Mouse (Mus musculus): ENCODE measurements around the gene C8a. TPM values are rescaled to one million over a fixed set of nuclear protein-coding genes. Genes with fewer than 3 reads are reported as not detected.
A peak's percentile ranks its signal among the peaks of the same experiment; 100 is the strongest.

The C8a gene
- polyA plus RNA-seq (2012; rRNA removed) (6.5 and 12.4 TPM in 2 replicates), polyA plus RNA-seq (2014; fragmentation: Nextera tagmentation; extraction: Ambion mirVana) (10.2 and 10.3 TPM in 2 replicates)

DNA sequence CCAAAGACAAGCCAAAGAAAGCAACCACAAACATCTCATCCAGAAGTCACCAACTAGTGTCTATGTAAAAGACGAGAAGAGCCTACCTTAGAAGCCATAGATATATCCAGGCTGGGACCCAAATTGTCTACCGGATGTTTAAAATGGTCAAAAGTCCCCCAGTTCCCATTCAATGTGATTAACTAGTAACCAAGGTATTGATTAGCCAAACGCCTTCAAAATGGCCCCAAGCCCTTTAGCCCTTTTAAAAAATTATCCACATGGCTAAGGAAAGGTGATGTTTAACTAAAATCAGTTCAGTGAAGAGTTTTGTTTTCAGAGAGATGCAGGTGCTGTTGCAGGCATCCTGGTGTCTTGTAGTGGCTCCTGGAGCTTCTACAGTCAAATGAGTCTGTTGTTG, at the start of gene C8a:
TSS of gene C8a (minus strand) at position 76 of the 400 bp plus-strand sequence.
- 43% methylated on average over 3 of the region's 3 CpGs for WGBS (ENCODE audit: insufficient replicate concordance)
- Histone ChIP-seq H3K9me3 (ENCODE audit: control insufficient read depth, low read length) (no peaks in the 10 kb centered on the region), H3K4me3 (ENCODE audit: insufficient read depth in 1 of 2, low read depth in 2 of 2, low read length in 2 of 2) (peak within 1 kb of the TSS; percentile 42 to 58), H3K4me2 (ENCODE audit: low read depth) (peak within 1 kb of the TSS; percentile 42), H3K36me3 (replicated peaks; ENCODE audit: control insufficient read depth, insufficient read depth, low read depth) (no peaks in the 10 kb centered on the region), H3K27me3 (ENCODE audit: control insufficient read depth, insufficient read depth, low read length) (no peaks in the 10 kb centered on the region), H3K4me1 (replicated peaks; ENCODE audit: control insufficient read depth in 2 of 2, insufficient read depth in 2 of 2, low read length in 1 of 2) (peaks cover 0 to 5% of the 10 kb centered on the region in 2 experiments; a peak in 1 of 4 replicates), H3K9ac (replicated peaks) (no peak within 1 kb of the TSS), H3K27ac (no peak within 1 kb of the TSS)
- TF ChIP-seq EP300 (IDR thresholded peaks at IDR 0.05; ENCODE audit: low read depth) (no peak), CTCF (IDR thresholded peaks at IDR 0.05; ENCODE audit: low read depth) (no peak)
- DNase-seq (ENCODE audit: low read depth in 3 of 3, low spot score in 3 of 3) = peak in 1 of 3 experiments; percentile 3
- no peak for ATAC-seq (ENCODE audit: insufficient read depth)

- Histone ChIP-seq H3K9ac (replicated peaks) (no peak overlapping the region), H3K36me3 (replicated peaks; ENCODE audit: control insufficient read depth, insufficient read depth, low read depth) (no peaks in the 10 kb centered on the region), H3K4me3 (ENCODE audit: insufficient read depth in 1 of 2, low read depth in 2 of 2, low read length in 2 of 2) (no peak overlapping the region), H3K4me1 (replicated peaks; ENCODE audit: control insufficient read depth in 2 of 2, insufficient read depth in 2 of 2, low read length in 1 of 2) (no peaks in the 10 kb centered on the region), H3K27ac (no peak overlapping the region), H3K27me3 (ENCODE audit: control insufficient read depth, insufficient read depth, low read length) (no peaks in the 10 kb centered on the region), H3K9me3 (ENCODE audit: control insufficient read depth, low read length) (no peaks in the 10 kb centered on the region), H3K4me2 (ENCODE audit: low read depth) (no peak overlapping the region)
- no peak for DNase-seq (ENCODE audit: low read depth in 3 of 3, low spot score in 3 of 3)
- TF ChIP-seq EP300 (IDR thresholded peaks at IDR 0.05; ENCODE audit: low read depth) (no peak), CTCF (IDR thresholded peaks at IDR 0.05; ENCODE audit: low read depth) (no peak)
- ATAC-seq (ENCODE audit: insufficient read depth) = no peak
- WGBS (ENCODE audit: insufficient replicate concordance) = 56% methylated on average over 5 of the region's 5 CpGs
Observed at GRCm38 (mm10) chr4:104925383-104925782, 49.2 kb upstream of the C8a start.

- H3K4me2 ChIP-seq (ENCODE audit: low read depth) = no peak overlapping the region
- no peak overlapping the region for H3K27ac ChIP-seq
- H3K36me3 ChIP-seq (replicated peaks; ENCODE audit: control insufficient read depth, insufficient read depth, low read depth) = no peaks in the 10 kb centered on the region
- TF ChIP-seq CTCF (IDR thresholded peaks at IDR 0.05; ENCODE audit: low read depth) (no peak), EP300 (IDR thresholded peaks at IDR 0.05; ENCODE audit: low read depth) (no peak)
- DNase-seq (ENCODE audit: low read depth in 3 of 3, low spot score in 3 of 3) (no peak), ATAC-seq (ENCODE audit: insufficient read depth) (no peak)
- H3K4me3 ChIP-seq (ENCODE audit: insufficient read depth in 1 of 2, low read depth in 2 of 2, low read length in 2 of 2) = no peak overlapping the region
- H3K27me3 ChIP-seq (ENCODE audit: control insufficient read depth, insufficient read depth, low read length) = no peaks in the 10 kb centered on the region
- no peaks in the 10 kb centered on the region for H3K9me3 ChIP-seq (ENCODE audit: control insufficient read depth, low read length)
- H3K9ac ChIP-seq (replicated peaks) = no peak overlapping the region
- WGBS (ENCODE audit: insufficient replicate concordance) = 62% methylated on average over 6 of the region's 6 CpGs
- H3K4me1 ChIP-seq (replicated peaks; ENCODE audit: control insufficient read depth in 2 of 2, insufficient read depth in 2 of 2, low read length in 1 of 2) = no peaks in the 10 kb centered on the region
Observed at GRCm38 (mm10) chr4:104918017-104918416, 41.8 kb upstream of the C8a start.

GRCm38 (mm10) chr4:104914711-104915247, 38.6 kb upstream of the C8a start:
- H3K4me1 ChIP-seq (replicated peaks; ENCODE audit: control insufficient read depth in 2 of 2, insufficient read depth in 2 of 2, low read length in 1 of 2) = no peaks in the 10 kb centered on the region
- no peak overlapping the region for H3K9ac ChIP-seq (replicated peaks)
- DNase-seq (ENCODE audit: low read depth in 3 of 3, low spot score in 3 of 3) (no peak), ATAC-seq (ENCODE audit: insufficient read depth) (no peak)
- no peaks in the 10 kb centered on the region for H3K36me3 ChIP-seq (replicated peaks; ENCODE audit: control insufficient read depth, insufficient read depth, low read depth)
- H3K4me2 ChIP-seq (ENCODE audit: low read depth) = no peak overlapping the region
- no peak overlapping the region for H3K4me3 ChIP-seq (ENCODE audit: insufficient read depth in 1 of 2, low read depth in 2 of 2, low read length in 2 of 2)
- no peak for TF ChIP-seq EP300 (IDR thresholded peaks at IDR 0.05; ENCODE audit: low read depth)
- no peak for TF ChIP-seq CTCF (IDR thresholded peaks at IDR 0.05; ENCODE audit: low read depth)
- H3K27me3 ChIP-seq (ENCODE audit: control insufficient read depth, insufficient read depth, low read length) = no peaks in the 10 kb centered on the region
- 52% methylated on average over 6 of the region's 6 CpGs for WGBS (ENCODE audit: insufficient replicate concordance)
- H3K27ac ChIP-seq = no peak overlapping the region
- no peaks in the 10 kb centered on the region for H3K9me3 ChIP-seq (ENCODE audit: control insufficient read depth, low read length)

DNA sequence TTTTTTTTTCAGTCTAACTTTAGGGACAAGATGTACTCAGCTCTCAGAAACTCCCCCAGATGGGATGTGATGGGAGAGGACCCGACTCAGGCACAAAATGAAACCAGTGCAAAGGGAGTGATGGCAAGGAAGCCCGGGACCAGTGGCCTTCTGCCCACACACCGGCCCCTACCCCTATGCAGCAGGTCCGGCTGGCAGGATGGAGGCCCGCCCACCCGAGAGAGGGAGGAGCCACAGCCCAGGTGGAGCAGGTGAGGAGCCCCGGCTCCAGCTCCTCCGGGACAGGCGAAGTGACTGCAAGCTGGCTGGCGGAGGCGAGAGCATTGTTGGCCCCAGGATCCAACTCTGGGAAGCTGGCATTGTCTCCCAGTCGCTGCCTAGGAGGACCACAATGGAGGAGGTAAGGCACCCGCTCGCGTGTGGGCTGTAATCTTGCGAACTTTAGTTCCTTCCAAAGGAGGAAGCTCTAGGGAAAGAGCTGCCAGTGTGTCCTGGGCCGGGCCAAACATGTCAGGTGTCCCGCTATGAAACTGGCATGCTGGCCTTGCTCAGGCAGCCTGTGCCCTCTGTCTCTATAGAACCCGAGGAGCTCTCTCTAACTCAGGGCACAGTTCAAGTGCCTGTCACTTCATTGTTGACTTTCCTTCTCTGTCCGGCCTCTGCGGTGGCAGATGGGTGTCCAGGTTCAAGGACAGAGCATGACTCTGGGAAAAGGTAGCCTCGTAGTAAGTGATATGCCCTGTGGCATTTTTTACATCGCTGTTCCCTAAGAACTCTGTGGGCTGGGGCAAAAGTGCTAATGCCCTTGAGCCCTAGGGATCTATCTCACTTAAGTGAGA, 37.3 kb upstream of the C8a start, which contains the start of gene Fyb2:
TSS of gene Fyb2 (plus strand) at position 166 of the 839 bp plus-strand sequence.
- Histone ChIP-seq H3K4me1 (replicated peaks; ENCODE audit: control insufficient read depth in 2 of 2, insufficient read depth in 2 of 2, low read length in 1 of 2) (no peaks in the 10 kb centered on the region), H3K27me3 (ENCODE audit: control insufficient read depth, insufficient read depth, low read length) (no peaks in the 10 kb centered on the region), H3K4me3 (ENCODE audit: insufficient read depth in 1 of 2, low read depth in 2 of 2, low read length in 2 of 2) (no peak within 1 kb of the TSS), H3K4me2 (ENCODE audit: low read depth) (peak within 1 kb of the TSS; percentile 5), H3K27ac (no peak within 1 kb of the TSS), H3K36me3 (replicated peaks; ENCODE audit: control insufficient read depth, insufficient read depth, low read depth) (no peaks in the 10 kb centered on the region), H3K9ac (replicated peaks) (no peak within 1 kb of the TSS), H3K9me3 (ENCODE audit: control insufficient read depth, low read length) (no peaks in the 10 kb centered on the region)
- no peak for DNase-seq (ENCODE audit: low read depth in 3 of 3, low spot score in 3 of 3)
- TF ChIP-seq EP300 (IDR thresholded peaks at IDR 0.05; ENCODE audit: low read depth) (no peak), CTCF (IDR thresholded peaks at IDR 0.05; ENCODE audit: low read depth) (no peak)
- WGBS (ENCODE audit: insufficient replicate concordance) = 16% methylated on average over 23 of the region's 23 CpGs
- no peak for ATAC-seq (ENCODE audit: insufficient read depth)
